Mouse (Mus musculus): ENCODE results near the gene Isg20l2.

- TF ChIP-seq CTCF (IDR thresholded peaks at IDR 0.05; ENCODE audit: low read depth) (no peak), EP300 (IDR thresholded peaks at IDR 0.05; ENCODE audit: low read depth) (no peak)
Measured at GRCm38 (mm10) chr3:87913891-87914290, 16.2 kb upstream of the Isg20l2 start.

Data from heart, postnatal 0 days (tissue).